21 mouse cellular contexts compared by ENCODE assay signal in genomic region chr15:98039682-98040081, GRCm38 (mm10). TPM values are rescaled to one million over a fixed set of nuclear protein-coding genes. Genes with fewer than 3 reads are reported as not detected.
"Had no signal": no experiment of that assay in that cellular context is flagged by ENCODE, and none has a peak within 500 bp of the region (broad histone marks: within the 10 kb centered on the region; RNA-seq: fewer than 3 reads in every experiment).

No protein-coding gene starts in this region.

- ATAC-seq: lung, postnatal 0 days; midbrain, embryonic 16.5 days had no signal

- H3K4me3 ChIP-seq: kidney, embryonic 15.5 days; left cerebral cortex, adult 2 months; liver, embryonic 13.5 days; midbrain, embryonic 12.5 days; myocyte; neural tube, embryonic 13.5 days had no signal

- DNase-seq: kidney, adult 8-10 months; kidney, postnatal 10 days; kidney, postnatal 36 days; layer of hippocampus, postnatal 36 days; liver, embryonic 13.5 days; lung, embryonic 14.5 days; thymus, adult 2 months; thymus, postnatal 14 days; thymus, postnatal 4 days had no signal

- H3K9me3 ChIP-seq: kidney, embryonic 15.5 days; liver, embryonic 13.5 days; midbrain, embryonic 12.5 days; neural tube, embryonic 13.5 days had no signal

- H3K4me1 ChIP-seq: kidney, embryonic 15.5 days; liver, embryonic 13.5 days had no signal

- H3K27me3 ChIP-seq: kidney, embryonic 15.5 days; liver, embryonic 13.5 days; midbrain, embryonic 12.5 days; neural tube, embryonic 13.5 days had no signal

RNA-seq across cellular contexts. Expression of gene Col2a1, which starts 35.2 kb away (rescaled TPM):
- total RNA-seq: liver, adult 2 months; megakaryocyte-erythroid progenitor cell, adult 5-6 weeks; monocyte, adult 5-6 weeks; neutrophil, adult 5-6 weeks had no signal
- polyA plus RNA-seq: liver, adult 2 months; macrophage had no signal
